Comparison of ENCODE assay signal across 28 mouse cellular contexts in the genomic region with DNA sequence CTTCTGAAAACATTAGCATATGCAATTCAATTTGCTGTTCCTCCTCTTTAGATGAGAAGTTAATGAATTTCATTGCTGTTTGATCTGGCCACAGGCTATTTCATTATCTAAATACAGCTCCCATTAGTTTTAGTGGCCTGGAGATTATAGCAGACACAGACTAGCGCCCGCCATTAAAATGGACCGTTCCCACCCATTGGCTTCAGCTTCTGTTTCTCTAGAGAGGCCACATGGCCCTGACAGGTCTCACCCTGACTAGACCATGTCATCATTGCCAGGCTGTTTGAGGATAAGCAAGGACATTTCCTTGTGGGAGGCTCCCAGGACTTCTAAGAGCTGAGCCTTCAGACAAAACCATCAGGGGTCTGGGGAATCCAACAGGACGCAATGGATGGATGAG. TPM values are rescaled to one million over a fixed set of nuclear protein-coding genes. Genes with fewer than 3 reads are reported as not detected.
A peak's percentile ranks its signal among the peaks of the same experiment; 100 is the strongest.
DNase-seq lines count a peak whose midpoint lies in the region; ATAC-seq lines count a peak whose summit lies in the region.
"Had no signal": no experiment of that assay in that cellular context is flagged by ENCODE, and none has a peak within 500 bp of the region (broad histone marks: within the 10 kb centered on the region; RNA-seq: fewer than 3 reads in every experiment).

No protein-coding gene starts in this region.

- H3K9me3 ChIP-seq in midbrain, embryonic 15.5 days: no peaks in the 10 kb centered on the region
- H3K9me3 ChIP-seq in midbrain, embryonic 10.5 days (replicated peaks): no peaks in the 10 kb centered on the region
- H3K9me3 ChIP-seq in hindbrain, embryonic 14.5 days (ENCODE audit: control insufficient read depth, low read length): no peaks in the 10 kb centered on the region
- no peaks in the 10 kb centered on the region for H3K9me3 ChIP-seq in neural tube, embryonic 15.5 days (replicated peaks)
- H3K9me3 ChIP-seq: embryonic facial prominence, embryonic 12.5 days; forebrain, embryonic 15.5 days; heart, embryonic 10.5 days; kidney, embryonic 15.5 days; limb, embryonic 12.5 days; liver, embryonic 15.5 days had no signal

- no peak overlapping the region for H3K4me3 ChIP-seq in midbrain, embryonic 15.5 days
- no peak overlapping the region for H3K4me3 ChIP-seq in midbrain, embryonic 10.5 days
- no peak overlapping the region for H3K4me3 ChIP-seq in hindbrain, embryonic 14.5 days (replicated peaks; ENCODE audit: low read length)
- no peak overlapping the region for H3K4me3 ChIP-seq in neural tube, embryonic 15.5 days (replicated peaks)
- H3K4me3 ChIP-seq: embryonic facial prominence, embryonic 12.5 days; forebrain, embryonic 15.5 days; heart, embryonic 10.5 days; kidney, embryonic 15.5 days; left cerebral cortex, adult 2 months; limb, embryonic 12.5 days; liver, embryonic 15.5 days had no signal

- H3K9ac ChIP-seq in midbrain, embryonic 15.5 days: no peak overlapping the region
- H3K9ac ChIP-seq in hindbrain, embryonic 14.5 days: no peak overlapping the region
- H3K9ac ChIP-seq in neural tube, embryonic 15.5 days (replicated peaks): no peak overlapping the region
- H3K9ac ChIP-seq: embryonic facial prominence, embryonic 12.5 days; forebrain, embryonic 15.5 days; kidney, embryonic 15.5 days; limb, embryonic 12.5 days; liver, embryonic 15.5 days; lung, embryonic 14.5 days had no signal

- DNase-seq in adrenal gland, postnatal 14 days: peak; percentile 24
- DNase-seq in adrenal gland, postnatal 25 days: no peak
- DNase-seq in midbrain, embryonic 10.5 days (ENCODE audit: low spot score): no peak
- peak; percentile 24 for DNase-seq in hindbrain, embryonic 14.5 days (ENCODE audit: low spot score)
- DNase-seq: cerebellum, adult 11 months; cerebellum, adult 9-10 months; cerebellum, postnatal 36 days; gastrocnemius, postnatal 25 days; heart, postnatal 36 days; kidney, adult 18-20 months; kidney, postnatal 25 days; lung, embryonic 14.5 days; lung, postnatal 36 days; right cerebral cortex, adult 18-20 months; thymus, adult 18-20 months; thymus, postnatal 25 days had no signal

- ATAC-seq in midbrain, embryonic 15.5 days (replicated peaks): no peak
- no peak; the same call in 1 of the 2 replicates for ATAC-seq in hindbrain, embryonic 14.5 days (ENCODE audit: low FRiP score)
- ATAC-seq in neural tube, embryonic 15.5 days (ENCODE audit: low FRiP score): no peak
- ATAC-seq in inflammation-experienced regulatory T-cells, adult 6 months: no peak
- ATAC-seq: CD4-positive, CD25-positive, alpha-beta regulatory T cell, adult 4 months; forebrain, embryonic 15.5 days had no signal

- 0 out of 2 replicates have a peak overlapping the region, but pooled peaks have one; percentile 17 for H3K27ac ChIP-seq in midbrain, embryonic 15.5 days
- no peak overlapping the region for H3K27ac ChIP-seq in midbrain, embryonic 10.5 days (replicated peaks)
- H3K27ac ChIP-seq in hindbrain, embryonic 14.5 days: peak overlapping the region; percentile 77
- peak overlapping the region; percentile 72 for H3K27ac ChIP-seq in neural tube, embryonic 15.5 days (replicated peaks)
- H3K27ac ChIP-seq: embryonic facial prominence, embryonic 12.5 days; forebrain, embryonic 15.5 days; heart, embryonic 10.5 days; kidney, embryonic 15.5 days; left cerebral cortex, adult 2 months; limb, embryonic 12.5 days; liver, embryonic 15.5 days; stomach, postnatal 0 days had no signal

- H3K36me3 ChIP-seq in midbrain, embryonic 15.5 days (replicated peaks): no peaks in the 10 kb centered on the region
- no peaks in the 10 kb centered on the region for H3K36me3 ChIP-seq in midbrain, embryonic 10.5 days
- no peaks in the 10 kb centered on the region for H3K36me3 ChIP-seq in hindbrain, embryonic 14.5 days (replicated peaks; ENCODE audit: control insufficient read depth, insufficient read depth)
- H3K36me3 ChIP-seq in neural tube, embryonic 15.5 days: no peaks in the 10 kb centered on the region
- H3K36me3 ChIP-seq: embryonic facial prominence, embryonic 12.5 days; forebrain, embryonic 15.5 days; heart, embryonic 10.5 days; kidney, embryonic 15.5 days; limb, embryonic 12.5 days; liver, embryonic 15.5 days had no signal

- H3K27me3 ChIP-seq in midbrain, embryonic 15.5 days (replicated peaks): peaks cover 4% of the 10 kb centered on the region; the same call in 1 of the 2 replicates
- H3K27me3 ChIP-seq in midbrain, embryonic 10.5 days (ENCODE audit: low read depth, poor library complexity, severe bottlenecking): 0 out of 2 replicates have a peak, but pooled peaks cover 7% of the 10 kb centered on the region
- no peaks in the 10 kb centered on the region for H3K27me3 ChIP-seq in hindbrain, embryonic 14.5 days (ENCODE audit: control insufficient read depth, insufficient read depth, low read length)
- H3K27me3 ChIP-seq in neural tube, embryonic 15.5 days (replicated peaks): no peaks in the 10 kb centered on the region
- H3K27me3 ChIP-seq: embryonic facial prominence, embryonic 12.5 days; forebrain, embryonic 15.5 days had no signal

- H3K4me1 ChIP-seq in midbrain, embryonic 15.5 days: no peaks in the 10 kb centered on the region
- H3K4me1 ChIP-seq in midbrain, embryonic 10.5 days: peaks cover 16% of the 10 kb centered on the region
- H3K4me1 ChIP-seq in hindbrain, embryonic 14.5 days (replicated peaks; ENCODE audit: control insufficient read depth, insufficient read depth, low read length): no peaks in the 10 kb centered on the region
- peaks cover 10% of the 10 kb centered on the region for H3K4me1 ChIP-seq in neural tube, embryonic 15.5 days

- 53% methylated on average over 4 of the region's 4 CpGs for WGBS in midbrain, embryonic 15.5 days
- 88% methylated on average over 4 of the region's 4 CpGs for WGBS in midbrain, embryonic 10.5 days
- WGBS in hindbrain, embryonic 14.5 days: 44% methylated on average over 4 of the region's 4 CpGs
- WGBS in neural tube, embryonic 15.5 days: 34% methylated on average over 4 of the region's 4 CpGs

- no peak overlapping the region for H3K4me2 ChIP-seq in midbrain, embryonic 15.5 days
- H3K4me2 ChIP-seq in hindbrain, embryonic 14.5 days (replicated peaks): no peak overlapping the region
- no peak overlapping the region for H3K4me2 ChIP-seq in neural tube, embryonic 15.5 days
- H3K4me2 ChIP-seq: embryonic facial prominence, embryonic 12.5 days; forebrain, embryonic 15.5 days; kidney, embryonic 15.5 days; limb, embryonic 12.5 days; liver, embryonic 15.5 days; lung, embryonic 14.5 days had no signal

RNA-seq across cellular contexts. Expression of gene Rhou, which starts 31.7 kb away (rescaled TPM):
- total RNA-seq in adrenal gland, postnatal 14 days (2021): 40.8 and 46.5 TPM in 2 replicates
- 28.8 and 39.2 TPM in 2 replicates for total RNA-seq in adrenal gland, postnatal 25 days (2021)
- 11.3 and 11.8 TPM in 2 replicates for polyA plus RNA-seq in midbrain, embryonic 15.5 days (2015; fragmentation: Nextera tagmentation; extraction: Ambion mirVana)
- polyA plus RNA-seq in midbrain, embryonic 10.5 days (2016; fragmentation: Nextera tagmentation; extraction: Ambion mirVana): 5.4 and 6.0 TPM in 2 replicates
- polyA plus RNA-seq in hindbrain, embryonic 14.5 days (2014; fragmentation: Nextera tagmentation; extraction: Ambion mirVana): 14.3 and 14.9 TPM in 2 replicates
- polyA plus RNA-seq in neural tube, embryonic 15.5 days (2015; fragmentation: Nextera tagmentation; extraction: Ambion mirVana): 12.4 and 12.7 TPM in 2 replicates
- polyA plus RNA-seq in inflammation-experienced regulatory T-cells, adult 6 months (2017; shearing (Covaris generic)): not detected

Comparison
In these comparisons a context has a peak if more than half of its experiments do, and no peak if none do; other contexts are left out.
1. DNase-seq: peak in adrenal gland, postnatal 14 days (single experiment) and hindbrain, embryonic 14.5 days (single experiment); none in adrenal gland, postnatal 25 days (single experiment) and midbrain, embryonic 10.5 days (single experiment).